Mouse (Mus musculus) fibroblast of lung, adult 2 months (primary cell): ENCODE data around the gene Trnau1ap.

Source experiments
- DNase-seq: peaks from one replicate; pipeline ENCODE4 v3.0.0-alpha.2; 2011; ENCODE audit warnings: low read depth

The Trnau1ap gene

GRCm38 (mm10) chr4:132329115-132329834, at the start of gene Trnau1ap:
Gene Trnau1ap, minus strand, starts transcription at chr4:132329538.
- DNase-seq: peak; percentile 67

- no peak for DNase-seq
These were observed 44.5 kb upstream of the Trnau1ap start for GRCm38 (mm10) chr4:132373820-132374219.

GRCm38 (mm10) chr4:132369953-132370750, 40.8 kb upstream of the Trnau1ap start:
- DNase-seq: no peak

- DNase-seq: no peak
These were observed 38.3 kb upstream of the Trnau1ap start for GRCm38 (mm10) chr4:132367480-132368201.

GRCm38 (mm10) chr4:132365450-132366060, 36.2 kb upstream of the Trnau1ap start:
- DNase-seq: no peak

GRCm38 (mm10) chr4:132363487-132363886, 34.1 kb upstream of the Trnau1ap start:
- no peak for DNase-seq

GRCm38 (mm10) chr4:132359510-132359909, 30.2 kb upstream of the Trnau1ap start:
- DNase-seq: no peak

GRCm38 (mm10) chr4:132356170-132356569, 26.8 kb upstream of the Trnau1ap start:
- no peak for DNase-seq

- DNase-seq: no peak
These were observed 26.1 kb upstream of the Trnau1ap start for GRCm38 (mm10) chr4:132355403-132355802.

- no peak for DNase-seq
These were observed 25.2 kb upstream of the Trnau1ap start for GRCm38 (mm10) chr4:132354571-132354970.

GRCm38 (mm10) chr4:132353481-132353885, 24.1 kb upstream of the Trnau1ap start, which contains the start of gene Rcc1:
Gene Rcc1, minus strand, starts transcription at chr4:132353605.
- DNase-seq: peak; percentile 87

GRCm38 (mm10) chr4:132352739-132353138, 23.4 kb upstream of the Trnau1ap start:
- DNase-seq: no peak

GRCm38 (mm10) chr4:132351401-132351800, 22.1 kb upstream of the Trnau1ap start:
- DNase-seq: no peak

- DNase-seq: no peak
These were observed 21.5 kb upstream of the Trnau1ap start for GRCm38 (mm10) chr4:132350854-132351253.

GRCm38 (mm10) chr4:132350123-132350740, 20.9 kb upstream of the Trnau1ap start:
- no peak for DNase-seq

- no peak for DNase-seq
These were observed 20.3 kb upstream of the Trnau1ap start for GRCm38 (mm10) chr4:132349495-132350122.

GRCm38 (mm10) chr4:132346661-132347060, 17.3 kb upstream of the Trnau1ap start:
- DNase-seq: no peak

GRCm38 (mm10) chr4:132346261-132346660, 16.9 kb upstream of the Trnau1ap start:
- no peak for DNase-seq

GRCm38 (mm10) chr4:132345843-132346212, 16.5 kb upstream of the Trnau1ap start:
- no peak for DNase-seq

GRCm38 (mm10) chr4:132345135-132345842, 16.0 kb upstream of the Trnau1ap start:
- peak; percentile 67 for DNase-seq
